8 mouse cellular contexts compared by ENCODE assay signal in the genomic region with DNA sequence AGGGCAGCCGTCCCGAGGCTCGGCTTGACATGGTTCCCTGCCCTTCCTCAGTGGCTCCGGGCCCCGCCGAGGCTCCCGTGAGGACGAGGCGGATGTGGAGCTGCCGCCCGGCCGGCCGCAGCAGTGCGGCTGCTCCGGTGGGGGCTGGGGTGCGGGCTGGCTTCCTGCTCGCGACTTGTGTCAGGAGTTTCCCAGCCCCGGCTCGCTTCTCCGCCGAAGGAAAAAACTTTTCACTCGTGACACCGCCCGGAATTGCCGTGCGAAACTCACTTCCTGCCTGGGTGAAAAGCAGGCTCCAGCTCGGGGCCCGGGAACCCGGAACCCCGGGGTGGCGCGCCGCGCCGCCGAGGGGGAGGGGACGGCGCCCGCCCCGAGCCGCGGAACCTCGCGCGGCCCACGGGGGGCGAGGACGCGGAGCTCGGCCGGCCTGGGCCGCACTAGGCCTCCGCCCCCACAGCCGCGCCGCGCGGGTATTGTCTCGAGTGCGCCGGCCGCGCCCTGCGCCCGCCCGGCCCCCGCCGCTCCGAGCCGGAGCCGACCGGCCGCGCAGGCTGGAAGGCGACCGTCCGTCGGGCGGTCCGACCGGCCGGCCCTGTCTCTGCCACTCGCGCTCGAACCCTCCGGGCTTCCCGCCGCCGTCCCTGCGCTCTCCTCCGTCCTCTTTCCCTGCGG. TPM values are rescaled to one million over a fixed set of nuclear protein-coding genes. Genes with fewer than 3 reads are reported as not detected.
DNase-seq lines count a peak whose midpoint lies in the region; ATAC-seq lines count a peak whose summit lies in the region.

Gene Erbin, minus strand, starts transcription at position 254 of the 672 bp plus-strand sequence.

- peak; percentile 80 for DNase-seq in MN1 (ENCODE audit: low spot score)
- peak; percentile 71 to 77 for DNase-seq in cerebellum, postnatal 10 days
- DNase-seq in frontal cortex, postnatal 10 days (ENCODE audit: low spot score in 2 of 2): peak; percentile 67 to 69
- peak; percentile 77 for DNase-seq in hindbrain, embryonic 11.5 days (ENCODE audit: low spot score)
- peak; percentile 36 to 50 for DNase-seq in layer of hippocampus, postnatal 25 days (ENCODE audit: extremely low spot score in 1 of 2, low spot score in 1 of 2)
- peak; percentile 84 for DNase-seq in lung, postnatal 14 days
- DNase-seq in ovary, postnatal 36 days (ENCODE audit: low spot score): peak; percentile 80
- DNase-seq in thymus, postnatal 36 days: peak; percentile 81 to 86

- H3K4me3 ChIP-seq in hindbrain, embryonic 11.5 days (ENCODE audit: low read depth, low read length): peak within 1 kb of the TSS; percentile 90

- peaks cover 2% of the 10 kb centered on the region; the same call in 1 of the 2 replicates for H3K4me1 ChIP-seq in hindbrain, embryonic 11.5 days (replicated peaks; ENCODE audit: control insufficient read depth, insufficient read depth, low read length)

- H3K27me3 ChIP-seq in hindbrain, embryonic 11.5 days (ENCODE audit: control insufficient read depth, insufficient read depth, low read length): no peaks in the 10 kb centered on the region

- no peaks in the 10 kb centered on the region for H3K36me3 ChIP-seq in hindbrain, embryonic 11.5 days (ENCODE audit: control insufficient read depth, insufficient read depth, low read length)

- H3K9me3 ChIP-seq in hindbrain, embryonic 11.5 days (ENCODE audit: control insufficient read depth, low read length): no peaks in the 10 kb centered on the region

- H3K9ac ChIP-seq in hindbrain, embryonic 11.5 days (ENCODE audit: low read depth, low read length): peak within 1 kb of the TSS; percentile 99

- peak within 1 kb of the TSS; percentile 71 for H3K4me2 ChIP-seq in hindbrain, embryonic 11.5 days (replicated peaks; ENCODE audit: low read depth, low read length)

- H3K27ac ChIP-seq in hindbrain, embryonic 11.5 days (ENCODE audit: low read depth, low read length): peak within 1 kb of the TSS; percentile 100

- peak; percentile 78 for ATAC-seq in hindbrain, embryonic 11.5 days (ENCODE audit: low FRiP score)

- WGBS in hindbrain, embryonic 11.5 days: under 1% methylated on average over 45 of the region's 93 CpGs

RNA-seq across cellular contexts. Expression of gene Erbin, which starts in this region (rescaled TPM):
- polyA plus RNA-seq in hindbrain, embryonic 11.5 days (2014; fragmentation: Nextera tagmentation; extraction: Ambion mirVana): 24.2 and 34.0 TPM in 2 replicates
- 10 to 100 TPM; 39.7 to 40.9 TPM for total RNA-seq in layer of hippocampus, postnatal 25 days (2021)

Comparison
In these comparisons a context has a peak if more than half of its experiments do, and no peak if none do; other contexts are left out.
1. Peak in every context shown above with its lines: DNase-seq, ATAC-seq, H3K4me3 ChIP-seq and H3K27ac ChIP-seq.